Mouse (Mus musculus): ENCODE results near the gene Fhad1.
"Not testable (repeated sequence)": the region's sequence is repeated elsewhere in the genome, so short reads cannot be mapped to it uniquely, and the experiment has no call there.

The Fhad1 gene

GRCm38 (mm10) chr4:142039662-142040353 lies 24.9 kb upstream of the Fhad1 start:
- no peak for DNase-seq

- DNase-seq, result no peak
Measured at GRCm38 (mm10) chr4:142037897-142038296, 23.0 kb upstream of the Fhad1 start.

- no peak for DNase-seq
Measured at GRCm38 (mm10) chr4:142028533-142028932, 13.7 kb upstream of the Fhad1 start.

GRCm38 (mm10) chr4:142026965-142027364 lies 12.1 kb upstream of the Fhad1 start:
- no peak for DNase-seq

- no peak for DNase-seq
Measured at GRCm38 (mm10) chr4:142024536-142024935, 9.7 kb upstream of the Fhad1 start.

GRCm38 (mm10) chr4:142023166-142023565 lies 8.3 kb upstream of the Fhad1 start:
- no peak for DNase-seq

GRCm38 (mm10) chr4:142017686-142018085 lies 2.8 kb upstream of the Fhad1 start:
- no peak for DNase-seq

- DNase-seq, result no peak
Measured at GRCm38 (mm10) chr4:142011236-142011635, 3.6 kb downstream of the Fhad1 start.

GRCm38 (mm10) chr4:142010441-142010840 lies 4.4 kb downstream of the Fhad1 start:
- DNase-seq, result no peak

- no peak for DNase-seq
Measured at GRCm38 (mm10) chr4:142008206-142008605, 6.7 kb downstream of the Fhad1 start.

- DNase-seq, result no peak
Measured at GRCm38 (mm10) chr4:142000581-142000980, 14.3 kb downstream of the Fhad1 start.

GRCm38 (mm10) chr4:141999494-142000074 lies 15.3 kb downstream of the Fhad1 start:
- DNase-seq, result no peak

- DNase-seq, result no peak
Measured at GRCm38 (mm10) chr4:141998282-141998821, 16.5 kb downstream of the Fhad1 start.

GRCm38 (mm10) chr4:141996880-141997279 lies 18.0 kb downstream of the Fhad1 start:
- DNase-seq, result no peak

GRCm38 (mm10) chr4:141996086-141996485 lies 18.8 kb downstream of the Fhad1 start:
- no peak for DNase-seq

GRCm38 (mm10) chr4:141994062-141994471 lies 20.8 kb downstream of the Fhad1 start:
- not testable (repeated sequence) for DNase-seq

- DNase-seq, result no peak
Measured at GRCm38 (mm10) chr4:141993347-141994061, 21.4 kb downstream of the Fhad1 start.

GRCm38 (mm10) chr4:141992530-141993204 lies 22.2 kb downstream of the Fhad1 start:
- no peak for DNase-seq

- no peak for DNase-seq
Measured at GRCm38 (mm10) chr4:141988178-141988577, 26.7 kb downstream of the Fhad1 start.

GRCm38 (mm10) chr4:141983689-141984088 lies 31.2 kb downstream of the Fhad1 start:
- DNase-seq, result no peak

GRCm38 (mm10) chr4:141981475-141981874 lies 33.4 kb downstream of the Fhad1 start:
- no peak for DNase-seq

GRCm38 (mm10) chr4:141978582-141978981 lies 36.3 kb downstream of the Fhad1 start:
- no peak for DNase-seq

- no peak for DNase-seq
Measured at GRCm38 (mm10) chr4:141977346-141977745, 37.5 kb downstream of the Fhad1 start.

Data from cerebellum, adult 11-12 months (tissue).